Mouse (Mus musculus) limb, embryonic 10.5 days (tissue): ENCODE measurements around the gene Mbip. TPM values are rescaled to one million over a fixed set of nuclear protein-coding genes. Genes with fewer than 3 reads are reported as not detected.

Experiments
- DNase-seq: peaks from one replicate; pipeline ENCODE4 v3.0.0-alpha.2; 2017; ENCODE audit warnings: low spot score
- H3K27ac ChIP-seq: fragments of 300-500 bp; sonication (generic); 2 replicates; pipeline ENCODE4 v1.5.1; 2016; ENCODE audit warnings: mild to moderate bottlenecking
- H3K27me3 ChIP-seq: fragments of 300-500 bp; sonication (generic); 2 replicates; pipeline ENCODE4 v1.6.1; 2016; ENCODE audit warnings: low read depth, mild to moderate bottlenecking; ENCODE audit not compliant: poor library complexity, severe bottlenecking
- H3K36me3 ChIP-seq: fragments of 300-500 bp; sonication (generic); 2 replicates; pipeline ENCODE4 v1.6.1; 2016; ENCODE audit warnings: mild to moderate bottlenecking, moderate library complexity
- H3K4me1 ChIP-seq: fragments of 300-500 bp; sonication (generic); 2 replicates; pipeline ENCODE4 v1.6.1; 2016
- H3K4me3 ChIP-seq: fragments of 300-500 bp; sonication (generic); 2 replicates; pipeline ENCODE4 v1.5.1; 2016; ENCODE audit warnings: mild to moderate bottlenecking, moderate library complexity
- H3K9me3 ChIP-seq: fragments of 300-500 bp; sonication (generic); replicated peaks from 2 replicates; pipeline ENCODE4 v1.6.1; 2016; ENCODE audit warnings: mild to moderate bottlenecking
- WGBS: fragments of 180-500 bp; shearing (Covaris S2); methylation state at CpG from one replicate; pipeline ENCODE4 v1.1.7; 2016; 5-methylcytosine and 5-hydroxymethylcytosine counted together
- polyA plus RNA-seq: library from polyadenylated mRNA; unstranded; fragments of >200 nt; fragmentation: Nextera tagmentation; extraction: Ambion mirVana; gene quantifications from 2 replicates; pipeline ENCODE4 v1.2.1, GENCODE M21; 2016

Mbip gene
- polyA plus RNA-seq, 1 experiment from 2014 or later = 47.7 TPM

GRCm38 (mm10) chr12:56302321-56303017 is 43.2 kb downstream of the Mbip start:
- Histone ChIP-seq H3K27me3 (peaks cover 27% of the 10 kb centered on the region), H3K27ac (0 out of 2 replicates have a peak overlapping the region, but pooled peaks have one; percentile 69), H3K36me3 (no peaks in the 10 kb centered on the region), H3K4me3 (peak overlapping the region; percentile 49), H3K4me1 (peaks cover 28% of the 10 kb centered on the region), H3K9me3 (no peaks in the 10 kb centered on the region)
- WGBS = 19% methylated on average over 4 of the region's 4 CpGs
- peak; percentile 38 for DNase-seq

- Histone ChIP-seq H3K4me3 (peak overlapping the region; percentile 49), H3K36me3 (no peaks in the 10 kb centered on the region), H3K27ac (peak overlapping the region; percentile 69), H3K27me3 (peaks cover 27% of the 10 kb centered on the region), H3K9me3 (no peaks in the 10 kb centered on the region), H3K4me1 (peaks cover 35% of the 10 kb centered on the region)
- 13% methylated on average over 27 of the region's 27 CpGs for WGBS
- DNase-seq = peak; percentile 61
These were observed 44.0 kb downstream of the Mbip start for GRCm38 (mm10) chr12:56301487-56302293.

GRCm38 (mm10) chr12:56299610-56300009 is 46.1 kb downstream of the Mbip start:
- no peak for DNase-seq
- no peak overlapping the region for H3K4me3 ChIP-seq
- peaks cover 35% of the 10 kb centered on the region for H3K27me3 ChIP-seq
- H3K9me3 ChIP-seq = no peaks in the 10 kb centered on the region
- H3K27ac ChIP-seq = no peak overlapping the region
- 68% methylated on average over 3 of the region's 3 CpGs for WGBS
- H3K36me3 ChIP-seq = no peaks in the 10 kb centered on the region
- peaks cover 40% of the 10 kb centered on the region for H3K4me1 ChIP-seq

GRCm38 (mm10) chr12:56298919-56299318 is 46.8 kb downstream of the Mbip start:
- Histone ChIP-seq H3K36me3 (no peaks in the 10 kb centered on the region), H3K4me3 (no peak overlapping the region), H3K4me1 (peaks cover 40% of the 10 kb centered on the region), H3K27me3 (peaks cover 35% of the 10 kb centered on the region), H3K9me3 (no peaks in the 10 kb centered on the region), H3K27ac (no peak overlapping the region)
- 33% methylated on average over 1 of the region's 1 CpGs for WGBS
- no peak for DNase-seq

- no peaks in the 10 kb centered on the region for H3K9me3 ChIP-seq
- no peak for DNase-seq
- no peak overlapping the region for H3K4me3 ChIP-seq
- H3K27me3 ChIP-seq = peaks cover 35% of the 10 kb centered on the region
- H3K4me1 ChIP-seq = peaks cover 40% of the 10 kb centered on the region
- WGBS = 12% methylated on average over 21 of the region's 21 CpGs
- no peaks in the 10 kb centered on the region for H3K36me3 ChIP-seq
- no peak overlapping the region for H3K27ac ChIP-seq
These were observed 47.5 kb downstream of the Mbip start for GRCm38 (mm10) chr12:56297921-56298830.

GRCm38 (mm10) chr12:56297099-56297498 is 48.6 kb downstream of the Mbip start:
- DNase-seq = no peak
- 68% methylated on average over 5 of the region's 5 CpGs for WGBS
- H3K9me3 ChIP-seq = no peaks in the 10 kb centered on the region

GRCm38 (mm10) chr12:56296524-56296923 is 49.2 kb downstream of the Mbip start:
- Histone ChIP-seq H3K4me3 (no peak overlapping the region), H3K36me3 (no peaks in the 10 kb centered on the region), H3K27me3 (peaks cover 35% of the 10 kb centered on the region), H3K27ac (no peak overlapping the region), H3K4me1 (peaks cover 27% of the 10 kb centered on the region), H3K9me3 (no peaks in the 10 kb centered on the region)
- DNase-seq = no peak
- WGBS = 27% methylated on average over 6 of the region's 6 CpGs

More at GRCm38 (mm10) chr12:56297099-56297498, 48.6 kb downstream of the Mbip start:
- Histone ChIP-seq H3K4me3 (no peak overlapping the region), H3K27me3 (peaks cover 35% of the 10 kb centered on the region), H3K36me3 (no peaks in the 10 kb centered on the region), H3K4me1 (peaks cover 33% of the 10 kb centered on the region), H3K27ac (no peak overlapping the region)

- Histone ChIP-seq H3K36me3 (no peaks in the 10 kb centered on the region), H3K27ac (no peak overlapping the region), H3K4me1 (peaks cover 22% of the 10 kb centered on the region), H3K9me3 (no peaks in the 10 kb centered on the region), H3K27me3 (peaks cover 26% of the 10 kb centered on the region; the same call in 1 of the 2 replicates), H3K4me3 (no peak overlapping the region)
- DNase-seq = no peak
- WGBS = 84% methylated on average over 3 of the region's 3 CpGs
These were observed 50.5 kb downstream of the Mbip start for GRCm38 (mm10) chr12:56295160-56295559.

GRCm38 (mm10) chr12:56288548-56288947 is 57.1 kb downstream of the Mbip start:
- Histone ChIP-seq H3K9me3 (no peaks in the 10 kb centered on the region), H3K27ac (no peak overlapping the region), H3K27me3 (no peaks in the 10 kb centered on the region), H3K4me1 (no peaks in the 10 kb centered on the region), H3K36me3 (no peaks in the 10 kb centered on the region), H3K4me3 (no peak overlapping the region)
- WGBS = 81% methylated on average over 3 of the region's 3 CpGs
- no peak for DNase-seq

GRCm38 (mm10) chr12:56286828-56287227 is 58.9 kb downstream of the Mbip start:
- Histone ChIP-seq H3K4me3 (no peak overlapping the region), H3K27ac (no peak overlapping the region)
- no peak for DNase-seq

GRCm38 (mm10) chr12:56284210-56284609 is 61.5 kb downstream of the Mbip start:
- DNase-seq = no peak
- H3K9me3 ChIP-seq = no peaks in the 10 kb centered on the region
- no peaks in the 10 kb centered on the region for H3K27me3 ChIP-seq
- WGBS = 72% methylated on average over 2 of the region's 2 CpGs
- no peaks in the 10 kb centered on the region for H3K4me1 ChIP-seq
- H3K27ac ChIP-seq = no peak overlapping the region
- H3K4me3 ChIP-seq = no peak overlapping the region
- H3K36me3 ChIP-seq = no peaks in the 10 kb centered on the region

More at GRCm38 (mm10) chr12:56286828-56287227, 58.9 kb downstream of the Mbip start:
- no peaks in the 10 kb centered on the region for H3K4me1 ChIP-seq
- H3K27me3 ChIP-seq = no peaks in the 10 kb centered on the region
- WGBS = 98% methylated on average over 14 of the region's 14 CpGs
- no peaks in the 10 kb centered on the region for H3K9me3 ChIP-seq
- H3K36me3 ChIP-seq = no peaks in the 10 kb centered on the region

- Histone ChIP-seq H3K36me3 (no peaks in the 10 kb centered on the region), H3K4me1 (no peaks in the 10 kb centered on the region), H3K27me3 (no peaks in the 10 kb centered on the region), H3K9me3 (no peaks in the 10 kb centered on the region), H3K4me3 (no peak overlapping the region), H3K27ac (no peak overlapping the region)
- 88% methylated on average over 3 of the region's 3 CpGs for WGBS
- DNase-seq = no peak
These were observed 64.0 kb downstream of the Mbip start for GRCm38 (mm10) chr12:56281649-56282048.
